Mouse (Mus musculus) intestine, postnatal 0 days (tissue): ENCODE measurements around the gene Gm5800. TPM values are rescaled to one million over a fixed set of nuclear protein-coding genes. Genes with fewer than 3 reads are reported as not detected.

Experiments
- ATAC-seq: fragments of 200-750 bp; cut with Nextera tagmentation; 2 replicates; pipeline ENCODE4 v1.8.0; 2017; ENCODE audit warnings: mild to moderate bottlenecking, moderate TSS enrichment, moderate library complexity
- H3K27ac ChIP-seq: fragments of 300-500 bp; sonication (generic); 2 replicates; pipeline ENCODE4 v1.5.1; 2014; ENCODE audit warnings: mild to moderate bottlenecking, low read depth, low read length, moderate library complexity
- H3K27me3 ChIP-seq: fragments of 300-500 bp; sonication (generic); replicated peaks from 2 replicates; pipeline ENCODE4 v1.6.1; 2014; ENCODE audit warnings: low read length, mixed read lengths; ENCODE audit not compliant: control insufficient read depth, insufficient read depth
- H3K36me3 ChIP-seq: fragments of 300-500 bp; sonication (generic); 2 replicates; pipeline ENCODE4 v1.6.1; 2014; ENCODE audit warnings: mild to moderate bottlenecking, moderate library complexity; ENCODE audit not compliant: control insufficient read depth, insufficient read depth
- H3K4me1 ChIP-seq: fragments of 300-500 bp; sonication (generic); replicated peaks from 2 replicates; pipeline ENCODE4 v1.6.1; 2014; ENCODE audit warnings: antibody characterized with exemption, low read length, mixed read lengths; ENCODE audit not compliant: control insufficient read depth, insufficient read depth
- H3K4me2 ChIP-seq: fragments of 300-500 bp; sonication (generic); replicated peaks from 2 replicates; pipeline ENCODE4 v1.6.1; 2014; ENCODE audit warnings: low read depth, mild to moderate bottlenecking, moderate library complexity
- H3K4me3 ChIP-seq: fragments of 300-500 bp; sonication (generic); 2 replicates; pipeline ENCODE4 v1.5.1; 2014; ENCODE audit warnings: low read depth, low read length
- H3K9ac ChIP-seq: fragments of 300-500 bp; sonication (generic); 2 replicates; pipeline ENCODE4 v1.6.1; 2014; ENCODE audit warnings: mild to moderate bottlenecking, low read depth, low read length
- H3K9me3 ChIP-seq: fragments of 300-500 bp; sonication (generic); 2 replicates; pipeline ENCODE4 v1.6.1; 2016; ENCODE audit warnings: mixed run types; ENCODE audit not compliant: control insufficient read depth
- CTCF ChIP-seq: sonication (generic); IDR thresholded peaks from 2 replicates; pipeline ENCODE4 v1.5.1; 2016; ENCODE audit warnings: low read depth, mild to moderate bottlenecking, control low read depth, antibody characterized with exemption, moderate library complexity
- WGBS: fragments of 180-500 bp; shearing (Covaris S2); extraction: QIAGEN DNeasy Blood & Tissue Kit; methylation state at CpG from one replicate; pipeline ENCODE4 v1.1.7; 2014; 5-methylcytosine and 5-hydroxymethylcytosine counted together
- polyA plus RNA-seq: library from polyadenylated mRNA; unstranded; fragments of >200 nt; fragmentation: Nextera tagmentation; extraction: Ambion mirVana; gene quantifications from 2 replicates; pipeline ENCODE4 v1.2.1, GENCODE M21; 2015

The Gm5800 gene
- polyA plus RNA-seq, 1 experiment from 2014 or later = not detected

DNA sequence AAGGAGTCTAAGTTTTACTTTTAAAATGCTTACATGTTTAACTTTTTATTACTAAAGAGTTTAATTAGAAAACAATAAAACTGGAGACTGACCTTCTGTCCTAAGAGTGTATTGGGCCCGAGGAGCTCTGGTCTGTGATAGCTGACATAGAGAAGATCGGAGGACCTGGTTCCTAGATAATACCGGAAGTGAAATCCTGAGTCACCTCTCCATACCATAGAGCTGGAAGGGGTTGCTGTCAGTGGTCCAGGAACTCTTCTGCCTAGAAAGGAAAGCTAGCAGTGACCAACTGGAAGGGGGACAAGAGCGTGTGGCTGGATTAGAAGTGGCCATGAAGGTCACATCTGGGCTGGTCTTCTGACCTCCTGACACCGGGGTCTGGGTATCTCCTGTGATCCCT is 39.7 kb downstream of the Gm5800 start:
- Histone ChIP-seq H3K4me1 (no peaks in the 10 kb centered on the region), H3K27me3 (no peaks in the 10 kb centered on the region), H3K9ac (no peak overlapping the region), H3K36me3 (no peaks in the 10 kb centered on the region), H3K9me3 (no peaks in the 10 kb centered on the region), H3K4me3 (no peak overlapping the region), H3K27ac (no peak overlapping the region), H3K4me2 (no peak overlapping the region)
- WGBS = 82% methylated on average over 5 of the region's 5 CpGs
- no peak for ATAC-seq
- TF ChIP-seq CTCF = no peak

Other genes starting within 250 kb of the Gm5800 start
- gene Gm5622, start 164.4 kb downstream of the Gm5800 start, polyA plus RNA-seq = not detected in 2 replicates
- gene Gm17175, start 143.1 kb downstream of the Gm5800 start, polyA plus RNA-seq = not detected in 2 replicates
- gene Gm17174, start 125.0 kb downstream of the Gm5800 start, polyA plus RNA-seq = not detected in 2 replicates
- not detected in 2 replicates for gene Gm17078, start 105.9 kb downstream of the Gm5800 start, polyA plus RNA-seq
- not detected in 2 replicates for gene Gm4181, start 81.5 kb downstream of the Gm5800 start, polyA plus RNA-seq
- gene Gm17079, start 21.7 kb downstream of the Gm5800 start, polyA plus RNA-seq = not detected in 2 replicates
- 7.2 and 12.3 TPM in 2 replicates for gene Ang4, start 56.4 kb upstream of the Gm5800 start, polyA plus RNA-seq
- not detected in 2 replicates for gene AY358078, start 82.9 kb upstream of the Gm5800 start, polyA plus RNA-seq
- not detected in 2 replicates for gene Ear6, start 136.5 kb upstream of the Gm5800 start, polyA plus RNA-seq
- gene Mettl17, start 167.7 kb upstream of the Gm5800 start, polyA plus RNA-seq = 16.9 and 19.7 TPM in 2 replicates
- gene Slc39a2, start 175.7 kb upstream of the Gm5800 start, polyA plus RNA-seq = 0.38 and 0.57 TPM in 2 replicates
- gene Ndrg2, start 197.0 kb upstream of the Gm5800 start, polyA plus RNA-seq = 24.9 and 27.1 TPM in 2 replicates
- gene Tppp2, start 201.2 kb upstream of the Gm5800 start, polyA plus RNA-seq = not detected in 2 replicates
- gene Rnase13, start 205.6 kb upstream of the Gm5800 start, polyA plus RNA-seq = not detected in 2 replicates